Mouse (Mus musculus): ENCODE data around the gene Agbl5. TPM values are rescaled to one million over a fixed set of nuclear protein-coding genes. Genes with fewer than 3 reads are reported as not detected.

Gene Agbl5
- polyA plus RNA-seq, 1 experiment from 2014 or later: 18.4 TPM

DNA sequence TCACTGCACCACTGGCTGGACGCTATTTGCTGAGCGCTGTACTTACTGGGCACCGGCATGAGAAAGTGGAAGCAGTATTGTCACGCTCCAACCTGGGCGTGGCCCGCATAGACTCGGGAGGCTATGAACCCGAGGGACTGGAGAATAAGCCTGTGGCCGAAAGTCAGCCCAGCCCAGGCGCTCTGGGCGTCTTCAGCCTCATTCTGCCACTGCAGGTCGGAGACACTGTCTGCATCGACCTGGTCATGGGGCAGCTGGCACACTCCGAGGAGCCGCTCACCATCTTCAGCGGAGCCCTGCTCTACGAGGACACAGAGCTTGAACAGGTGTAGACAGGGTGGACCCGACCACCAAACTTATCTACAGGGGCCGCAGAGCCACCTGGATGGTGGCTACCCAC is 32.1 kb downstream of the Agbl5 start:
- whole genome bisulfite sequencing: 49% methylated on average over 19 of the region's 19 CpGs
- Histone ChIP-seq H3K4me3 (replicated peaks; ENCODE audit: low read length) (peak overlapping the region; percentile 54), H3K9me3 (replicated peaks; ENCODE audit: control insufficient read depth, low read length) (no peaks in the 10 kb centered on the region), H3K4me1 (ENCODE audit: control insufficient read depth, insufficient read depth, low read length) (peaks cover 39% of the 10 kb centered on the region), H3K27ac (ENCODE audit: low read length) (peak overlapping the region; percentile 0; the same call in 1 of the 2 replicates), H3K4me2 (ENCODE audit: low read depth, low read length) (peak overlapping the region; percentile 79), H3K36me3 (ENCODE audit: control insufficient read depth, insufficient read depth, low read length) (peaks cover 10% of the 10 kb centered on the region), H3K27me3 (ENCODE audit: control insufficient read depth, insufficient read depth, low read length) (no peaks in the 10 kb centered on the region), H3K9ac (ENCODE audit: low read length) (peak overlapping the region; percentile 40)
- peak; percentile 1; the same call in 1 of the 2 replicates for ATAC-seq (ENCODE audit: insufficient read depth, low FRiP score)

DNA sequence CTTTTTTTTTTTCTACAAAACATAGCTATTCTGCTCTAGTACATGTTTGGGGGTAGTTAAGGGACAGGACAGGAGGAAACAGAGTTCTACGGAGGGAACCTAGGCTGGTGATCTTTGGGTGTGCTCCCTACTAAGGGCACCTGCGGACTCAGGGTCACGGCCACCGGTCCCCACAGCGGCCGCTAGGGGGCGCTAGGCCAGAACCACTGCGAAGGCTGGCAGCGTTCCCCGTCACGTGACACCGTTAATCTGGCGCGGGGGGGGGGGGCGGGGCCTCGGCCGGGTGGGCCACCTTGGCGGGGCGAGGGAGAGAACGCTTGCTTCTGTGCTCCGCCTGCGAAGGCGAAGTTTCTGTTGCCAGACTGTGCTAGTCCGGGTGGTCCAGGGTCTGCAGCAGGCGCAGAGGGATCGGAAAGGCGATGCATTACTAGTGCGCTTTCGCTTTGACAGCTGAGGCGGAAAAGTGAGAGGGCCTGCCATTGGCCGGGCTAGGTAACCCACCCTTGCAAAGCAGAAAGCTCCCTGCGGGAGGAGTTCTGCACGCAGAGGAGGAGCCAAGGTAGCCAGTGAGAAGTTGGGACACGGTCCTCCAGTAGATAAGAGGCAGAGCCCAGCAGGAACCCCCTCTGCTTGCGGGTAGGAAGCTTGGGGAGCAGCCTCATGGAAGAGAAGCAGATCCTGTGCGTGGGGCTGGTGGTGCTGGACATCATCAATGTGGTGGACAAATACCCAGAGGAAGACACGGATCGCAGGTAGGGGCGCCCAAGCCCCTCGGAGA is 33.0 kb downstream of the Agbl5 start, which contains the start of gene Khk:
Gene Khk, plus strand, starts transcription at position 176 of the 778 bp plus-strand sequence.
- no peaks in the 10 kb centered on the region for H3K27me3 ChIP-seq (ENCODE audit: control insufficient read depth, insufficient read depth, low read length)
- H3K4me2 ChIP-seq (ENCODE audit: low read depth, low read length): peak within 1 kb of the TSS; percentile 79
- H3K9ac ChIP-seq (ENCODE audit: low read length): peak within 1 kb of the TSS; percentile 77
- H3K27ac ChIP-seq (ENCODE audit: low read length): peak within 1 kb of the TSS; percentile 90
- peaks cover 10% of the 10 kb centered on the region for H3K36me3 ChIP-seq (ENCODE audit: control insufficient read depth, insufficient read depth, low read length)
- H3K4me3 ChIP-seq (replicated peaks; ENCODE audit: low read length): peak within 1 kb of the TSS; percentile 54
- H3K9me3 ChIP-seq (replicated peaks; ENCODE audit: control insufficient read depth, low read length): no peaks in the 10 kb centered on the region
- 2% methylated on average over 37 of the region's 40 CpGs for WGBS
- peak; percentile 88 for ATAC-seq (ENCODE audit: insufficient read depth, low FRiP score)
- H3K4me1 ChIP-seq (ENCODE audit: control insufficient read depth, insufficient read depth, low read length): peaks cover 34% of the 10 kb centered on the region

DNA sequence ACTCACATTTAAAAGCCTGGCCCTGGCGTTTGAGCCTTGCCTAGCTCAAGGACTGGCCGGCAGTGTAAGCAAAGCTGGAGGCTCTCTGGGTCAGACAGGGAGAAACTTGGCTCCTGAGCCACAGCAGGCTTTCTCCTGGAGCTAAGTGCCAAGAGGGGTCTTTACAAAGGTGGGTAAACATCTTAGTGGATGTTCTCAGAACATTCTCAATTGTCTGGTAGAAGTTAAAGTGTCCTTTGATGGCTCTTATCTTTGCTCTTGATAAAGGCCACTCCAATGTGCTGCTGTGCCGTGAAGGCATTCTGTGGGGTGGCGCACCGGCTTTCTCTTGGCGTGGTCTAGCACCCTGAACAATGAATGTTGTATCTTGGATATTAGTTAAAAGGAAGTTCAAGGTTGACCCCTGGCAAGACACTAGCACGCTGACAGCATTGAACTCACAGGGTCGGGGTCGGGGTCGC is 34.1 kb downstream of the Agbl5 start:
- ATAC-seq (ENCODE audit: insufficient read depth, low FRiP score): no peak

DNA sequence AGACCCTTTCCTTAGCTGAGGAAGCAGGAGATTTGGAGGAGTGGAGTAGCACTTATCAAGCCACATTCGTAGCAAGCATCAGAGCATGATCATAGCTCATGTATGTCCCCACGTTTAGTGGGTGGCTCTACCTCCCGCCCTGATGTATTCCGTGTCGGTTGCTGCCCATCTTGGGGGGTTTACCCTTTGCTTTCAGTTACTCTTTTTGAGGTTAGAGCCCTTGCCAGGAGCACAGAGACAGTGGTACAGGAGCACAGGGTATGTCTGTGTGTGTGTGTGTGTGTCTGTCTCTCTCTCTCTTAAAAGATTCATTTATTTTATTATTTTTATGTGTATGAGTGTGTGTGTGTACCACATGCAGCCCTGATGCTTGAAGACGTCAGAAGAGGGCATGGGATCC is 34.6 kb downstream of the Agbl5 start:
- Histone ChIP-seq H3K4me2 (ENCODE audit: low read depth, low read length) (no peak overlapping the region), H3K9ac (ENCODE audit: low read length) (no peak overlapping the region), H3K9me3 (replicated peaks; ENCODE audit: control insufficient read depth, low read length) (no peaks in the 10 kb centered on the region), H3K27me3 (ENCODE audit: control insufficient read depth, insufficient read depth, low read length) (no peaks in the 10 kb centered on the region), H3K4me1 (ENCODE audit: control insufficient read depth, insufficient read depth, low read length) (peaks cover 24% of the 10 kb centered on the region), H3K36me3 (ENCODE audit: control insufficient read depth, insufficient read depth, low read length) (peaks cover 10% of the 10 kb centered on the region), H3K4me3 (replicated peaks; ENCODE audit: low read length) (no peak overlapping the region), H3K27ac (ENCODE audit: low read length) (no peak overlapping the region)
- ATAC-seq (ENCODE audit: insufficient read depth, low FRiP score): no peak
- 70% methylated on average over 6 of the region's 6 CpGs for WGBS

More for the DNA sequence above, 34.1 kb downstream of the Agbl5 start:
- H3K27ac ChIP-seq (ENCODE audit: low read length): no peak overlapping the region
- no peaks in the 10 kb centered on the region for H3K27me3 ChIP-seq (ENCODE audit: control insufficient read depth, insufficient read depth, low read length)
- peaks cover 10% of the 10 kb centered on the region for H3K36me3 ChIP-seq (ENCODE audit: control insufficient read depth, insufficient read depth, low read length)
- H3K4me3 ChIP-seq (replicated peaks; ENCODE audit: low read length): peak overlapping the region; percentile 54; the same call in 1 of the 2 replicates
- peak overlapping the region; percentile 77; the same call in 1 of the 2 replicates for H3K9ac ChIP-seq (ENCODE audit: low read length)
- 49% methylated on average over 10 of the region's 10 CpGs for WGBS
- peaks cover 24% of the 10 kb centered on the region for H3K4me1 ChIP-seq (ENCODE audit: control insufficient read depth, insufficient read depth, low read length)
- peak overlapping the region; percentile 79 for H3K4me2 ChIP-seq (ENCODE audit: low read depth, low read length)
- H3K9me3 ChIP-seq (replicated peaks; ENCODE audit: control insufficient read depth, low read length): no peaks in the 10 kb centered on the region

DNA sequence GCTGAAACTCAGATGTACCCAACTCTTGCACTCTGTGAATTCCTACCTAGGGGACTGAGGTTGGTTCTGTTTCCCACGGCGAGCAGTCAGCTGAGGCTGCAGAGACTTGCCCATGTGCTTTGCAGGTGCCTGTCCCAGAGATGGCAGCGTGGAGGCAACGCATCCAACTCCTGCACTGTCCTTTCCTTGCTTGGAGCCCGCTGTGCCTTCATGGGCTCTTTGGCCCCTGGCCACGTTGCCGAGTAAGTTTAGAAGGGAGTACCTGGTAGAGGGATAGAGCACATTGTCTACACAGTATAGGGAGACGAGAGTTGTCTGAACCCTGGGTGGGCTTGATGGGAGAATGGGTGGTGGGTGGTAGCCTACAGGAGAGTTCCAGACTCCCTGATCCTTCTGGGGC is 36.1 kb downstream of the Agbl5 start:
- Histone ChIP-seq H3K36me3 (ENCODE audit: control insufficient read depth, insufficient read depth, low read length) (no peaks in the 10 kb centered on the region), H3K4me3 (replicated peaks; ENCODE audit: low read length) (no peak overlapping the region), H3K4me1 (ENCODE audit: control insufficient read depth, insufficient read depth, low read length) (peaks cover 24% of the 10 kb centered on the region), H3K4me2 (ENCODE audit: low read depth, low read length) (no peak overlapping the region), H3K9ac (ENCODE audit: low read length) (no peak overlapping the region), H3K27ac (ENCODE audit: low read length) (no peak overlapping the region), H3K9me3 (replicated peaks; ENCODE audit: control insufficient read depth, low read length) (no peaks in the 10 kb centered on the region), H3K27me3 (ENCODE audit: control insufficient read depth, insufficient read depth, low read length) (no peaks in the 10 kb centered on the region)
- WGBS: 74% methylated on average over 8 of the region's 8 CpGs
- no peak for ATAC-seq (ENCODE audit: insufficient read depth, low FRiP score)

DNA sequence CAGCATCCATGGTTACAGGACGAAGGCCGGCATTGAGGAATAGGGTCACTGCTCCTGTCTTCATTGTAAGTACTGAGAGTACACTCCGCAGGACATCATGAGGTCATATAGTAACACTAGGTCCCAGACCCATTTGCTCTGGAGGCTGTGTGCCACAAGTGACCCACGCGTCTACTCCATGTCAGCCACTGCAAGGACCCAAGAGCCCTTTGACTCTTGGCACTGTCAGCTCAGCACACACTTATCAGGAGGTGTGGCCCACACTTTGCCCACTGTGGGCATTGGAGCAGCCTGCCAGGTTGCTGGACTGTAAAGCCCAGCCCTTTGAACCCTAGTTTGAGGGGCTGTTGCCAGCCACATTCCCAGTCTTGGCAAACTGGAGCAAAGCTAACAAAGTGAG is 36.7 kb downstream of the Agbl5 start:
- 94% methylated on average over 5 of the region's 5 CpGs for WGBS
- H3K4me2 ChIP-seq (ENCODE audit: low read depth, low read length): no peak overlapping the region
- H3K9ac ChIP-seq (ENCODE audit: low read length): no peak overlapping the region
- no peak overlapping the region for H3K4me3 ChIP-seq (replicated peaks; ENCODE audit: low read length)
- no peak for ATAC-seq (ENCODE audit: insufficient read depth, low FRiP score)
- no peak overlapping the region for H3K27ac ChIP-seq (ENCODE audit: low read length)
- H3K4me1 ChIP-seq (ENCODE audit: control insufficient read depth, insufficient read depth, low read length): peaks cover 24% of the 10 kb centered on the region
- H3K9me3 ChIP-seq (replicated peaks; ENCODE audit: control insufficient read depth, low read length): no peaks in the 10 kb centered on the region
- no peaks in the 10 kb centered on the region for H3K27me3 ChIP-seq (ENCODE audit: control insufficient read depth, insufficient read depth, low read length)
- H3K36me3 ChIP-seq (ENCODE audit: control insufficient read depth, insufficient read depth, low read length): no peaks in the 10 kb centered on the region

DNA sequence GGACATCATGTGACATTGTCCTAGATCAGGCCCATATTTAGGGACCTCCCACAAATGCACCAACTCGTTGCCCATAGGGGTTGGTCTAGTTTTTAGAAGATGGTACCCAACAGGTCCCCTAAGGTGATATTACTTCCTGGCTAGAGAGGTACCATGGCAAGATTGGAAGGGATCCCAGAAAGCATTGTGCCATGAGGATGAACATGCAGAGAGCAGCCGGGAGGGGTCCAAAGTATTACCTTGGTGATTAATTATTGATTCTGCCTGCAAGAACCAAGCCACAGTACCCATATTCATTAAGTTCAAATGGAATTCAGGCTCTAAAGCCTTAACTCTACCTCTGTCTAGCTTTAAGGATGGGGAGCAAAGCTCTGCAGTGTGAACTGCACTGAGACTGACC is 37.6 kb downstream of the Agbl5 start:
- no peaks in the 10 kb centered on the region for H3K9me3 ChIP-seq (replicated peaks; ENCODE audit: control insufficient read depth, low read length)
- no peak overlapping the region for H3K9ac ChIP-seq (ENCODE audit: low read length)
- no peak overlapping the region for H3K4me3 ChIP-seq (replicated peaks; ENCODE audit: low read length)
- no peaks in the 10 kb centered on the region for H3K27me3 ChIP-seq (ENCODE audit: control insufficient read depth, insufficient read depth, low read length)
- ATAC-seq (ENCODE audit: insufficient read depth, low FRiP score): no peak
- no peak overlapping the region for H3K27ac ChIP-seq (ENCODE audit: low read length)
- WGBS: 92% methylated on average over 2 of the region's 2 CpGs
- peaks cover 16% of the 10 kb centered on the region for H3K4me1 ChIP-seq (ENCODE audit: control insufficient read depth, insufficient read depth, low read length)
- H3K4me2 ChIP-seq (ENCODE audit: low read depth, low read length): no peak overlapping the region
- no peaks in the 10 kb centered on the region for H3K36me3 ChIP-seq (ENCODE audit: control insufficient read depth, insufficient read depth, low read length)

DNA sequence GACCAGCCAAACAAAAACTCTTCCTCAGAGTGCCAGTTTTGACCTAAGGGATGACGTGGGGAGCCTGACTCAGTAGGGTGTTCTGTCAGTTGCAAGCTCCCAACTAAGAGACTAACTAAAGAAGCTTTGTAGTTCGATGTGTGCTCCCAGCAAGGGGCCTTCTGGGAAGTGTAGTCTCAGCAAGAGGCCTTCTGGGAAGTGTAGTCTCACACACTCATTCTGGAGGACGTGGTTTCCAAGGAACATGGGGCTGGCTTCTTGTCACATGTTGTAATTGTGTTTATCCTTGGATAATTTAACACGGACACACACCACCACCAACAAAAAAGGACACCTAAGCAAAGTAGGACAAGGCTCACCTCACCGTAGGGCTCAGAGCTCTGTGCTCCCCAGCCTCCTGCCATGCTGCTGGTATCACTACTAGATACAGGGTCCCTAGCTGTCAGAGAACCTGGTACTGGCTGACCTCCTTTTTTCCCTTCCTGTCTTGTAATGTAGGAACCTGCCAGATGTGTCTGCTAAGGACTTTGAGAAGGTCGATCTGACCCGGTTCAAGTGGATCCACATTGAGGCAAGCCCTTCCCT is 39.5 kb downstream of the Agbl5 start:
- Histone ChIP-seq H3K36me3 (ENCODE audit: control insufficient read depth, insufficient read depth, low read length) (no peaks in the 10 kb centered on the region), H3K9ac (ENCODE audit: low read length) (no peak overlapping the region), H3K27me3 (ENCODE audit: control insufficient read depth, insufficient read depth, low read length) (no peaks in the 10 kb centered on the region), H3K4me3 (replicated peaks; ENCODE audit: low read length) (no peak overlapping the region), H3K9me3 (replicated peaks; ENCODE audit: control insufficient read depth, low read length) (no peaks in the 10 kb centered on the region), H3K27ac (ENCODE audit: low read length) (no peak overlapping the region), H3K4me2 (ENCODE audit: low read depth, low read length) (no peak overlapping the region), H3K4me1 (ENCODE audit: control insufficient read depth, insufficient read depth, low read length) (0 out of 2 replicates have a peak, but pooled peaks cover under 1% of the 10 kb centered on the region)
- 43% methylated on average over 7 of the region's 7 CpGs for WGBS
- ATAC-seq (ENCODE audit: insufficient read depth, low FRiP score): no peak

DNA sequence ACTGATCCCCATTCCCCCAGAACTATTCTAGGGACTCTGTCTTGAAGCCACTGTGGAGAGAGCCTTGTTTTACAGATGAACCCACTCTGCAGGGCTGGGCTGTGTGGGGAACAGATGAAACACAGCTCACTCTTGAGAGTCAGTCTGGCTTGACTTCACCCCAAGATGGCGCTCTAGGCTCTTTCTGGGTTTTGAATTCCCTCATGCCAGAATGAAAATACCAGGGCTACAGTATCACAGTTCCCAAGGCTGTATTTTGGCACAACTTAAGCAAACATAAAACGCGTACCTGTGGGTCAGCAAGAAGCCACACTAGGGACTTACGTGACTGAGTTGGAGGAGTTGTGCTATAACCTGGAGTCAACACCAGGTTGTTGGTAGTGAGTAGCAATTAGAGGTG is 41.6 kb downstream of the Agbl5 start:
- Histone ChIP-seq H3K36me3 (ENCODE audit: control insufficient read depth, insufficient read depth, low read length) (no peaks in the 10 kb centered on the region), H3K9ac (ENCODE audit: low read length) (no peak overlapping the region), H3K9me3 (replicated peaks; ENCODE audit: control insufficient read depth, low read length) (no peaks in the 10 kb centered on the region), H3K27me3 (ENCODE audit: control insufficient read depth, insufficient read depth, low read length) (no peaks in the 10 kb centered on the region), H3K27ac (ENCODE audit: low read length) (no peak overlapping the region), H3K4me1 (ENCODE audit: control insufficient read depth, insufficient read depth, low read length) (no peaks in the 10 kb centered on the region), H3K4me3 (replicated peaks; ENCODE audit: low read length) (no peak overlapping the region), H3K4me2 (ENCODE audit: low read depth, low read length) (no peak overlapping the region)
- peak; percentile 43; the same call in 1 of the 2 replicates for ATAC-seq (ENCODE audit: insufficient read depth, low FRiP score)
- WGBS: 25% methylated on average over 4 of the region's 4 CpGs

Data from stomach, embryonic 16.5 days (tissue).